Mouse (Mus musculus) heart, adult 8-10 months (tissue): ENCODE results near the gene Gm11238. TPM values are rescaled to one million over a fixed set of nuclear protein-coding genes. Genes with fewer than 3 reads are reported as not detected.
"Not testable (repeated sequence)": the region's sequence is repeated elsewhere in the genome, so short reads cannot be mapped to it uniquely, and the experiment has no call there.

Experiments
- DNase-seq: peaks from one replicate; pipeline ENCODE4 v3.0.0; 2022; ENCODE audit warnings: low spot score
- total RNA-seq, 4 experiments: library from RNA; stranded (reverse); gene quantifications; 2 replicates each; pipeline ENCODE4 v1.2.4; 2022

The Gm11238 gene
- not detected for total RNA-seq

- DNase-seq: not testable (repeated sequence)
Observed at GRCm38 (mm10) chr4:73607581-73607980, at the start of gene Gm11238. Gene Gm11238 (plus strand): TSS chr4:73607881.

GRCm38 (mm10) chr4:73599248-73599647, 8.4 kb upstream of the Gm11238 start:
- DNase-seq: no peak

DNA sequence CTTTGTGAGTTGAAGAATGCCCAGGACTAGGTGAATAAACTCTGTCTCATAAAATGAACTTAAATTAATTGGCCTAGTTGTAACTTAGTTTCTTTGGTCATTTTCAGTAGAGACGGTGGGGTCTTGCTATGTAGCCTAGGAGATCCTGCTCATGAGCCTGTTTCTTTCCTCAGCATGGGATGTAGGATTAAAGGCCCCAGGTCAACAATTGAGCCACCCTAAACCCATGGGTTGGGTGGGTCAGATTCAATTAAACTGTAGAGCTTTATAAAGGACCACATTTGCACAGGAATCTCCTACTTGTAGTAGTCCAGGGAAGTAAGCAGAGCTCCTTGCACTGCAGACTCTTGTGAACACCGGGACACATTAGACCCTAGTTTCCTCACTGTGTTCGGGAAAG, 15.0 kb downstream of the Gm11238 start, which contains the start of gene Gm11237:
Gm11237 (plus strand) TSS at position 301 of the 400 bp plus-strand sequence.
- not testable (repeated sequence) for DNase-seq

DNA sequence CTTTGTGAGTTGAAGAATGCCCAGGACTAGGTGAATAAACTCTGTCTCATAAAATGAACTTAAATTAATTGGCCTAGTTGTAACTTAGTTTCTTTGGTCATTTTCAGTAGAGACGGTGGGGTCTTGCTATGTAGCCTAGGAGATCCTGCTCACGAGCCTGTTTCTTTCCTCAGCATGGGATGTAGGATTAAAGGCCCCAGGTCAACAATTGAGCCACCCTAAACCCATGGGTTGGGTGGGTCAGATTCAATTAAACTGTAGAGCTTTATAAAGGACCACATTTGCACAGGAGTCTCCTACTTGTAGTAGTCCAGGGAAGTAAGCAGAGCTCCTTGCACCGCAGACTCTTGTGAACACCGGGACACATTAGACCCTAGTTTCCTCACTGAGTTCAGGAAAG, 30.1 kb downstream of the Gm11238 start, which contains the start of gene Gm11236:
Gm11236 (plus strand) TSS at position 301 of the 400 bp plus-strand sequence.
- not testable (repeated sequence) for DNase-seq

GRCm38 (mm10) chr4:73661864-73662263, 54.2 kb downstream of the Gm11238 start:
- DNase-seq: not testable (repeated sequence)

DNA sequence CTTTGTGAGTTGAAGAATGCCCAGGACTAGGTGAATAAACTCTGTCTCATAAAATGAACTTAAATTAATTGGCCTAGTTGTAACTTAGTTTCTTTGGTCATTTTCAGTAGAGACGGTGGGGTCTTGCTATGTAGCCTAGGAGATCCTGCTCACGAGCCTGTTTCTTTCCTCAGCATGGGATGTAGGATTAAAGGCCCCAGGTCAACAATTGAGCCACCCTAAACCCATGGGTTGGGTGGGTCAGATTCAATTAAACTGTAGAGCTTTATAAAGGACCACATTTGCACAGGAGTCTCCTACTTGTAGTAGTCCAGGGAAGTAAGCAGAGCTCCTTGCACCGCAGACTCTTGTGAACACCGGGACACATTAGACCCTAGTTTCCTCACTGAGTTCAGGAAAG, 60.4 kb downstream of the Gm11238 start, which contains the start of gene Gm11239:
Gm11239 (plus strand) TSS at position 301 of the 400 bp plus-strand sequence.
- not testable (repeated sequence) for DNase-seq

GRCm38 (mm10) chr4:73683216-73683615, 75.5 kb downstream of the Gm11238 start, which contains the start of gene Gm428:
Gene Gm428 (plus strand): TSS chr4:73683516.
- not testable (repeated sequence) for DNase-seq

Other genes with a start within 250 kb of the Gm11238 start
- not detected for gene Gm11487, start 202.8 kb upstream of the Gm11238 start, total RNA-seq
- not detected for gene Gm11237, start 15.1 kb downstream of the Gm11238 start, total RNA-seq
- gene Gm11236, start 30.2 kb downstream of the Gm11238 start, total RNA-seq: not detected
- not detected for gene Gm11239, start 60.5 kb downstream of the Gm11238 start, total RNA-seq
- not detected for gene Gm428, start 75.6 kb downstream of the Gm11238 start, total RNA-seq
- 1 to 10 TPM in 1 of 4 experiments, under 1 TPM in 3; 0.69 to 1.1 (median 0.76) TPM for gene Rasef, start 183.1 kb downstream of the Gm11238 start, total RNA-seq